Mouse (Mus musculus): Measurements from ENCODE around the gene Timmdc1.

GRCm38 (mm10) chr16:38503528-38503927, 18.9 kb downstream of the Timmdc1 start:
- TF ChIP-seq CTCF (IDR thresholded peaks at IDR 0.05; ENCODE audit: extremely low read depth, insufficient read depth, insufficient read length, insufficient replicate concordance) (no peak), POLR2A (IDR thresholded peaks at IDR 0.05; ENCODE audit: low read depth, low read length) (no peak)

Data from spleen, adult 2 months (tissue).